Mouse (Mus musculus) heart, embryonic 14.5 days (tissue): Measurements from ENCODE around the gene Trip10. TPM values are rescaled to one million over a fixed set of nuclear protein-coding genes. Genes with fewer than 3 reads are reported as not detected.

Experiments used
- ATAC-seq: fragments of 200-750 bp; cut with Nextera tagmentation; 2 replicates; pipeline ENCODE4 v1.8.0; 2017; ENCODE audit warnings: low read depth, moderate TSS enrichment; ENCODE audit not compliant: insufficient number of reproducible peaks, insufficient read depth, low FRiP score
- H3K27ac ChIP-seq, 2 experiments: fragments of 200-500 bp in 1 of 2; fragments of 300-500 bp in 1 of 2; sonication (generic) in 1 of 2; replicated peaks in 1 of 2; 2 replicates each; pipeline ENCODE4 v1.5.1; 2012 to 2014; ENCODE audit warnings: low read depth in 2 of 2, low read length in 2 of 2, control low read depth in 1 of 2, mild to moderate bottlenecking in 1 of 2, mixed read lengths in 1 of 2; ENCODE audit not compliant: control insufficient read depth in 1 of 2, insufficient read depth in 1 of 2
- H3K27me3 ChIP-seq: fragments of 300-500 bp; sonication (generic); 2 replicates; pipeline ENCODE4 v1.6.1; 2014; ENCODE audit warnings: mild to moderate bottlenecking, low read length, control low read depth; ENCODE audit not compliant: control insufficient read depth, insufficient read depth
- H3K36me3 ChIP-seq: fragments of 300-500 bp; sonication (generic); 2 replicates; pipeline ENCODE4 v1.6.1; 2014; ENCODE audit warnings: mild to moderate bottlenecking, control low read depth, low read length, mixed read lengths; ENCODE audit not compliant: control insufficient read depth, insufficient read depth
- H3K4me1 ChIP-seq, 2 experiments: fragments of 200-500 bp in 1 of 2; fragments of 300-500 bp in 1 of 2; sonication (generic) in 1 of 2; 2 replicates each; pipeline ENCODE4 v1.6.1; 2012 to 2014; ENCODE audit warnings: low read length in 2 of 2, control low read depth in 1 of 2, mixed read lengths in 1 of 2; ENCODE audit not compliant: control insufficient read depth in 2 of 2, insufficient read depth in 2 of 2
- H3K4me2 ChIP-seq: fragments of 300-500 bp; sonication (generic); 2 replicates; pipeline ENCODE4 v1.6.1; 2014; ENCODE audit warnings: mild to moderate bottlenecking, low read length
- H3K4me3 ChIP-seq, 2 experiments: fragments of 200-500 bp in 1 of 2; fragments of 300-500 bp in 1 of 2; sonication (generic) in 1 of 2; 2 replicates each; pipeline ENCODE4 v1.5.1; 2012 to 2014; ENCODE audit warnings: low read length in 2 of 2, mild to moderate bottlenecking in 2 of 2, control low read depth in 1 of 2, low read depth in 1 of 2, moderate library complexity in 1 of 2; ENCODE audit not compliant: control insufficient read depth in 1 of 2, insufficient read depth in 1 of 2
- H3K9ac ChIP-seq: fragments of 300-500 bp; sonication (generic); 2 replicates; pipeline ENCODE4 v1.6.1; 2014; ENCODE audit warnings: mild to moderate bottlenecking, low read length
- H3K9me3 ChIP-seq: fragments of 300-500 bp; sonication (generic); 2 replicates; pipeline ENCODE4 v1.6.1; 2016; ENCODE audit warnings: low read length, control low read depth; ENCODE audit not compliant: control insufficient read depth
- WGBS: fragments of 180-500 bp; shearing (Covaris S2); extraction: QIAGEN DNeasy Blood & Tissue Kit; methylation state at CpG from one replicate; pipeline ENCODE4 v1.1.7; 2014; 5-methylcytosine and 5-hydroxymethylcytosine counted together
- polyA plus RNA-seq: library from polyadenylated mRNA; unstranded; fragments of >200 nt; fragmentation: Nextera tagmentation; extraction: Ambion mirVana; gene quantifications from 2 replicates; pipeline ENCODE4 v1.2.1, GENCODE M21; 2014

Trip10 gene
- polyA plus RNA-seq, 1 experiment from 2014 or later = 33.0 TPM

GRCm38 (mm10) chr17:57248771-57249170, 484 bp upstream of the Trip10 start:
- Histone ChIP-seq H3K9ac (peak overlapping the region; percentile 77), H3K4me2 (peak overlapping the region; percentile 96), H3K4me3 (peak overlapping the region; percentile 77 to 89), H3K36me3 (peaks cover 18% of the 10 kb centered on the region), H3K9me3 (no peaks in the 10 kb centered on the region), H3K27ac (peak overlapping the region; percentile 75 to 95), H3K27me3 (no peaks in the 10 kb centered on the region), H3K4me1 (peaks cover 13 to 20% of the 10 kb centered on the region in 2 experiments)
- no peak for ATAC-seq
- WGBS = 9% methylated on average over 13 of the region's 13 CpGs

- ATAC-seq = no peak
These were observed 1.4 kb downstream of the Trip10 start for GRCm38 (mm10) chr17:57250461-57251160.

GRCm38 (mm10) chr17:57251431-57251830, 2.2 kb downstream of the Trip10 start:
- Histone ChIP-seq H3K27ac (no peak overlapping the region), H3K27me3 (no peaks in the 10 kb centered on the region), H3K9ac (no peak overlapping the region), H3K9me3 (no peaks in the 10 kb centered on the region), H3K36me3 (peaks cover 35% of the 10 kb centered on the region), H3K4me3 (no peak overlapping the region), H3K4me1 (peaks cover 13 to 16% of the 10 kb centered on the region in 2 experiments), H3K4me2 (no peak overlapping the region; the same call in 1 of the 2 replicates)
- no peak for ATAC-seq
- WGBS = 88% methylated on average over 3 of the region's 3 CpGs

More at GRCm38 (mm10) chr17:57250461-57251160, 1.4 kb downstream of the Trip10 start:
- Histone ChIP-seq H3K9ac (peak overlapping the region; percentile 84), H3K4me2 (peak overlapping the region; percentile 96), H3K27me3 (no peaks in the 10 kb centered on the region), H3K4me3 (peak overlapping the region; percentile 57 to 77), H3K27ac (peak overlapping the region; percentile 9 to 81; a peak in 2 of 4 replicates), H3K9me3 (no peaks in the 10 kb centered on the region), H3K36me3 (peaks cover 26% of the 10 kb centered on the region), H3K4me1 (peaks cover 13 to 20% of the 10 kb centered on the region in 2 experiments)
- WGBS = 2% methylated on average over 32 of the region's 33 CpGs

GRCm38 (mm10) chr17:57253306-57253705, 4.1 kb downstream of the Trip10 start:
- Histone ChIP-seq H3K9me3 (no peaks in the 10 kb centered on the region), H3K4me3 (no peak overlapping the region), H3K4me2 (no peak overlapping the region), H3K27me3 (no peaks in the 10 kb centered on the region), H3K9ac (no peak overlapping the region), H3K27ac (no peak overlapping the region), H3K36me3 (peaks cover 53% of the 10 kb centered on the region), H3K4me1 (peaks cover 10 to 12% of the 10 kb centered on the region in 2 experiments)
- WGBS = 66% methylated on average over 6 of the region's 6 CpGs
- ATAC-seq = no peak

- Histone ChIP-seq H3K4me1 (peaks cover 3 to 6% of the 10 kb centered on the region in 2 experiments; a peak in 1 of 4 replicates), H3K9ac (no peak overlapping the region), H3K27me3 (no peaks in the 10 kb centered on the region), H3K36me3 (peaks cover 73% of the 10 kb centered on the region), H3K27ac (no peak overlapping the region), H3K4me2 (no peak overlapping the region), H3K4me3 (no peak overlapping the region), H3K9me3 (no peaks in the 10 kb centered on the region)
- 84% methylated on average over 14 of the region's 14 CpGs for WGBS
- no peak for ATAC-seq
These were observed 6.1 kb downstream of the Trip10 start for GRCm38 (mm10) chr17:57255354-57255753.

- H3K27me3 ChIP-seq = no peaks in the 10 kb centered on the region
- H3K4me1 ChIP-seq = no peaks in the 10 kb centered on the region
- peaks cover 89% of the 10 kb centered on the region for H3K36me3 ChIP-seq
- H3K4me3 ChIP-seq = no peak overlapping the region
- no peak for ATAC-seq
- H3K9me3 ChIP-seq = no peaks in the 10 kb centered on the region
- no peak overlapping the region for H3K9ac ChIP-seq
- no peak overlapping the region for H3K4me2 ChIP-seq
- H3K27ac ChIP-seq = no peak overlapping the region
- 95% methylated on average over 22 of the region's 22 CpGs for WGBS
These were observed 7.7 kb downstream of the Trip10 start for GRCm38 (mm10) chr17:57256921-57257485.

GRCm38 (mm10) chr17:57258191-57258590, 8.9 kb downstream of the Trip10 start:
- ATAC-seq = no peak
- H3K27me3 ChIP-seq = no peaks in the 10 kb centered on the region
- no peak overlapping the region for H3K9ac ChIP-seq
- H3K36me3 ChIP-seq = peaks cover 99% of the 10 kb centered on the region
- H3K4me2 ChIP-seq = no peak overlapping the region
- H3K9me3 ChIP-seq = no peaks in the 10 kb centered on the region
- no peaks in the 10 kb centered on the region for H3K4me1 ChIP-seq
- no peak overlapping the region for H3K27ac ChIP-seq
- no peak overlapping the region for H3K4me3 ChIP-seq
- 88% methylated on average over 3 of the region's 3 CpGs for WGBS
